Mouse (Mus musculus): ENCODE measurements around the gene 4930467E23Rik. TPM values are rescaled to one million over a fixed set of nuclear protein-coding genes. Genes with fewer than 3 reads are reported as not detected.
"Not testable (repeated sequence)": the region's sequence is repeated elsewhere in the genome, so short reads cannot be mapped to it uniquely, and the experiment has no call there.

4930467E23Rik gene
- polyA plus RNA-seq, 1 experiment = 0.06 TPM

- not testable (repeated sequence) for DNase-seq (ENCODE audit: extremely low spot score in 1 of 2, low spot score in 1 of 2)
These were observed 50.8 kb downstream of the 4930467E23Rik start for GRCm38 (mm10) chr8:19780212-19780611.

- not testable (repeated sequence) for DNase-seq (ENCODE audit: extremely low spot score in 1 of 2, low spot score in 1 of 2)
These were observed 51.3 kb downstream of the 4930467E23Rik start for GRCm38 (mm10) chr8:19780658-19781057.

GRCm38 (mm10) chr8:19781328-19782114, 52.1 kb downstream of the 4930467E23Rik start:
- DNase-seq (ENCODE audit: extremely low spot score in 1 of 2, low spot score in 1 of 2) = not testable (repeated sequence)

GRCm38 (mm10) chr8:19782736-19783135, 53.4 kb downstream of the 4930467E23Rik start:
- not testable (repeated sequence) for DNase-seq (ENCODE audit: extremely low spot score in 1 of 2, low spot score in 1 of 2)

- DNase-seq (ENCODE audit: extremely low spot score in 1 of 2, low spot score in 1 of 2) = not testable (repeated sequence)
These were observed 54.5 kb downstream of the 4930467E23Rik start for GRCm38 (mm10) chr8:19783860-19784259.

GRCm38 (mm10) chr8:19784554-19785364, 55.4 kb downstream of the 4930467E23Rik start:
- DNase-seq (ENCODE audit: extremely low spot score in 1 of 2, low spot score in 1 of 2) = peak; percentile 98 to 100

- peak in 1 of 2 experiments; percentile 35 for DNase-seq (ENCODE audit: extremely low spot score in 1 of 2, low spot score in 1 of 2)
These were observed 63.3 kb downstream of the 4930467E23Rik start for GRCm38 (mm10) chr8:19792696-19793095.

Other genes with a start within 250 kb of the 4930467E23Rik start
- not detected in 2 replicates for gene Defb7, start 234.5 kb upstream of the 4930467E23Rik start, polyA plus RNA-seq (2012; rRNA removed)
- 0.40 and 0.44 TPM in 2 replicates for gene Gm31371, start 173.8 kb downstream of the 4930467E23Rik start, polyA plus RNA-seq (2012; rRNA removed)

Data from frontal cortex, adult 2 months (tissue).